Mouse (Mus musculus): ENCODE results near the gene Gna14.
A peak's percentile ranks its signal among the peaks of the same experiment; 100 is the strongest.

The Gna14 gene

DNA sequence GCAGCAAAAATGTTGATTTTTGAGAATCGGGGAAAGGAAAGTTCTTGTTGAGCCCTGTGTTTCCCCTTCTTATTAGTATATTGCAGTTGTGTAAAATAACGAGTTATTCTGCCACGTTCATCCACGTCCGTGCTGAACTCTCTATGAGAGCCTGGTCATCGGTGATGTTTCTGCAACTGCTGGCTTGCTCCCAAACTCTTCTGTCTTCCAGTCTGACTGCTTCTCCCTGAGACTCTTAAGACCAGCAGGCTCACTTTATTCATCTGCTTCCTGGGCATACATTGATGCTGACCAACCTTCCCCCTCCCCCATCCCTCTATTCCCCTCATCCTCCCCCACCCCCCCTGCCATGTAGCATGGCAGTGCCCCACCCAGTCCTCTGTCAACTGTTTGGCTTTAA, 161.7 kb downstream of the Gna14 start:
- DNase-seq, result no peak

DNA sequence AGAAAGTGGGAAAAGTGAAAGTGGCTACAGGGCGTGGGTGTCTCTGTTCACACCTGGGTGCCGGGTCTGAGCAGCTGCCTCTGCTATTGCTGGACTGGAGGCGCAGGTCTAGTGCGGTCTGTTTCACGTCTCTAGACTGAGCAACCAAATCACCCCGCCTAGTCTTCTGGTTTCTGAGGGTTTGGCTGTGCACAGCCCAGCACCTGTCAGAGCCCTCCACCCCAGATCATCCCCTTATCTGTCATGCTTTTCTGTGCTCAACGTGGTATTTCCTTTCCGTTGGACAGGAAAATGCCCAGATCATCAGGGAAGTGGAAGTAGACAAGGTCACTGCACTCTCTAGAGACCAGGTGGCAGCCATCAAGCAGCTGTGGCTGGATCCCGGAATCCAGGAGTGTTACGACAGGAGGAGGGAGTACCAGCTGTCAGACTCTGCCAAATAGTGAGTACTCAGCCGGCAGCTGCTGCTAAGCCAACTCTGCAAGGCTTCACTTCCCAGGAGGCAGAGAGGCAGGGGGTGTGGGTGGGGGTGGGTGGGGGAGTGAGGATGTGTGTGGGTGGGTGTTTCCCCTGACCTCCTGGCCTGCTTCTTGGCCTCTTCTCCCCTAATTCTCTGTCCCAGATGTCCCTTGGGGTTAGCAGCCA, 163.2 kb downstream of the Gna14 start:
- DNase-seq, result no peak

DNA sequence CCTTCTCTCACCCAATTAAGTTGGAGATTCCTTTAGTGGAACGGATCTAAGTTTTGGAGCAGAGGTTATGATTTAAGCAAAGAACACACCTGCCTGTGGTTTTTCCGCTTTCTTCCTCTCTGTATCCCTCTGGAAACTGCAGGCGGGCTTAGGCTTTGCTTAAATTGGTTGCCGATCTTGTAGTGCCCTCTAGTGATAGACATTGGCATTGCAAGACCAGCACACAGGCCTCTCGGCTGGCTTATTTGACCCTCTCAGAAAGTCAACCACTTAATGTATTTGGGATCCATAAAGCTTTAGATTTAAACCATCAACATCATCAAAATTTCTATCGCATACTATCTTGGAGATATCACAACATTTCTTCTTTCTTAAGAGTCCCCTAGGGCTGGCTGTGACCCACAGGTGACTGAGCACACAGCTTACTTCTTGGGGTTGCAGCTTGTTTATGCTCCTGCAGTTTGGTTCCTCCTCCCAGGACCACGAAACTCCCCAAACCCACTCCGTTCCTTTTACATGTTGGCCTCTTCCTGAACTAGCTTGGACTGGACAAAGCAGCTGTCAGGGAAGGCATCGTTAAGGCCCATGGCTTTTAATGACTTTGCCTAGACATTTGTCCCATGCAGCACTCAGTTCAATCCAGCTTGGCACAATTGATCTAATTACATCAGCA, 163.9 kb downstream of the Gna14 start:
- DNase-seq, result peak; percentile 56 to 80

GRCm38 (mm10) chr19:16602026-16602425, 166.5 kb downstream of the Gna14 start:
- no peak for DNase-seq

- DNase-seq, result no peak
Observed at GRCm38 (mm10) chr19:16607634-16608033, 172.1 kb downstream of the Gna14 start.

DNA sequence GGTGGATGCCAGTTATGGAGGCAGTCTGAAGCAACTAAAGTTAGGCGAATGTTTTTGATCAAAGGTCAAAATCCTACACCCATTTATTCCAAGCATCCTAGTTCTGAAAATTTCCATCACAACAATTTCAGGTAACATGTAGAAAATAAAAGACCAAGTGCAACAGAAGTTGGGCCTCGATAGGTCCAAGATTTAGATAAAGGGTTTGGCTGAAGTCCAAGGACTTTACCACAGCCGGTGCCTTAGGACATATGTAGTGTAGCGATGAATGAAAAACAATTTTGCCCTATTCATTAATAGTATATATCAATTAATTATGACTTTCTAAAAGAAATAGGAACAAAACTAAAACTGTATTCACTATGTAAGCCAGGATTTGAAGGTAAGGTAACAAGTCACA, 187.6 kb downstream of the Gna14 start:
- no peak for DNase-seq

DNA sequence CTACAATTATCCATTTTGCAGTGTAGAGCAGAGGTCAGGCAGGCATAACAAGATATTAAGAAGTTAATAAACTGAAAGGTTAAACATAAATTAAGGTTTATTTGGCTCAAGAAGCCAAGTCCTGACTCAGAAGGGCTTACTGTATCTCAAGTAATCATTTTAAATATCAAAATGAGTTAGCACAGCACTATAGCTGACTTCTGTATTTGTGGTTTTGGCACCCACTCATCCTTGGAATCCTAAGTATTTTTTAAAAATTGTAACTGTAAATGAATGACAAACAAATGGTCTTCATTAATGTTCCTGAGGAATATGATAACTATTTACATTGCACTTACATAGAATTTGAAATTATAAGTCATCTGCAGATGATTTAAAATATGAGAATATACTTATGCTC, 189.4 kb downstream of the Gna14 start:
- no peak for DNase-seq

- DNase-seq, result peak in 1 of 2 experiments; percentile 45
Observed at GRCm38 (mm10) chr19:16625610-16626395, 190.2 kb downstream of the Gna14 start.
